ENCODE assay signal across 17 mouse cellular contexts in genomic region chr16:9709921-9710320, GRCm38 (mm10).
"Had no signal": no experiment of that assay in that cellular context is flagged by ENCODE, and none has a peak within 500 bp of the region (broad histone marks: within the 10 kb centered on the region; RNA-seq: fewer than 3 reads in every experiment).

No protein-coding gene starts in this region.

- DNase-seq: lung, adult 2 months; lung, postnatal 14 days; lung, postnatal 36 days; right cerebral cortex, postnatal 14 days; thymus, adult 2 months; thymus, postnatal 25 days; thymus, postnatal 4 days had no signal

- H3K9me3 ChIP-seq: lung, embryonic 15.5 days; midbrain, embryonic 13.5 days; midbrain, embryonic 15.5 days; neural tube, embryonic 12.5 days; stomach, embryonic 15.5 days had no signal

- H3K27ac ChIP-seq: lung, embryonic 15.5 days; macrophage; midbrain, embryonic 13.5 days; midbrain, embryonic 15.5 days; neural tube, embryonic 12.5 days; stomach, embryonic 15.5 days; stomach, postnatal 0 days had no signal

- H3K4me1 ChIP-seq: lung, embryonic 15.5 days; megakaryocyte, embryonic 14.5 days; midbrain, embryonic 13.5 days; midbrain, embryonic 15.5 days; neural tube, embryonic 12.5 days; stomach, embryonic 15.5 days had no signal

- H3K9ac ChIP-seq: lung, embryonic 15.5 days; midbrain, embryonic 13.5 days; midbrain, embryonic 15.5 days; neural tube, embryonic 12.5 days; stomach, embryonic 15.5 days had no signal

- ATAC-seq: lung, postnatal 0 days; midbrain, embryonic 13.5 days; midbrain, embryonic 15.5 days had no signal

- H3K4me2 ChIP-seq: lung, embryonic 15.5 days; midbrain, embryonic 11.5 days; midbrain, embryonic 13.5 days; midbrain, embryonic 15.5 days; neural tube, embryonic 12.5 days; stomach, embryonic 15.5 days had no signal

- H3K4me3 ChIP-seq: lung, embryonic 15.5 days; megakaryocyte, embryonic 14.5 days; midbrain, embryonic 13.5 days; midbrain, embryonic 15.5 days; neural tube, embryonic 12.5 days; stomach, embryonic 15.5 days had no signal

- H3K27me3 ChIP-seq: lung, embryonic 15.5 days; megakaryocyte, embryonic 14.5 days; midbrain, embryonic 13.5 days; midbrain, embryonic 15.5 days; neural tube, embryonic 12.5 days; stomach, embryonic 15.5 days had no signal

- H3K36me3 ChIP-seq: lung, embryonic 15.5 days; midbrain, embryonic 13.5 days; midbrain, embryonic 15.5 days; neural tube, embryonic 12.5 days; stomach, embryonic 15.5 days had no signal
